Mouse (Mus musculus): Measurements from ENCODE around the gene Fgd3.

Fgd3 gene

DNA sequence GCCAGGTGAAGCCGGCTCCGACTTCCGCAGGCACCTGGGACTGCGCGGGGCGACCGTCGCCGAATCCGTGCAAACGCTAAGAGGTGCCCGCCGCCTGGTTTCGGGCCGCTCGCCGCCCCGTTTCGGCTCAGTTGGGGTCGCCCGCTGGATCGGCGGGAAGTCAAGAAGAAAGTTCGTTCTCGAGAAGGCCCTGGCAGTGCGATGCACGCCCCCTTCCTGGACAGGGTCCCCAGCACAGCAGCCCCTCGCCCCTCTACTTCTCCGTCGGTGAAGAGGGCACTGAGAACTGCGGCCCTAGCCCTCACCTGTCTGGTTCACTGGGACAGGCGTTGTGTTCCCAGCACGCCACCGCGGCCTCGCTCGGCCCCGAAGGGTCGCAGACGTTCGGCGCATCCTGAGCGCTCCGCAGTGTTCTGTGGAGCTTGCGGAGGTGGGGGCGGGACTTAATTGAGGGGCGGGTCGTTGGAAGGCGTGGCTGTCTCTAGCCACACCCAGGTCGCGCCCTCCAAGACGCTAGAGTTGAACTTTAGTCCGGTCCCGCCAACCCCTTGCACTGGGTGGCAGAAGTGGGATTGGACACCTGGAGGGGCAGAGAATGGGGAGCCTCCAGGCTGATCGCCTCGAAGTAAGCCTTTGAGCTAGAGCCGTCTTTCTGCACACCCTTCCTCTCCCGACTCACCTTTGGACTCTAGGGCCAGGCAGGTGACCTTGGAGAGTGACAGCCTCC lies 72.2 kb downstream of the Fgd3 start:
- DNase-seq, result peak; percentile 19

DNA sequence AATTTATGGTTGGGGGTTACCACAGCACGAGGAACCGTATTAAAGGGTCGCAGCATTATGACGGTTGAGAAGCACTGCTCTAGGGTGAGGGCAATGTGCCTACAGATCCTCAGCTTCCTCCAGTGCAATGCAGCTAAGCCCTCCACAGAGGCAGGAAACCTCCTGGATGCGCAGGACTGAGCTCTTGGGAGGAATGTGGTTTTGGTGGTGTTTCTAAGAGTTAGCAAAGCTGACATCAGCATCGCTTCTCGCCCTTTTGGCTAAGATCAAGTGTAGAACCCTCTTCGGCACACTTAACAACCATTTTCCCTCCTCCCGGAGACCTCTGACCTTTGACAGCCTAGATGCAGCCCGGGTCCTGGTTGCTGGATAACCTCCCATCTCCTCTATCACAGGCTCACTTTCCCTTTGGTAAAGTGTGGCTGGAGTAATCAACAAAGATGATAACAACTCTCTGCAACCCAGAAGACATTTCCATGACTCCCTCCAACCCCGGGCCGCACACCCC lies 72.8 kb downstream of the Fgd3 start:
- no peak for DNase-seq

DNA sequence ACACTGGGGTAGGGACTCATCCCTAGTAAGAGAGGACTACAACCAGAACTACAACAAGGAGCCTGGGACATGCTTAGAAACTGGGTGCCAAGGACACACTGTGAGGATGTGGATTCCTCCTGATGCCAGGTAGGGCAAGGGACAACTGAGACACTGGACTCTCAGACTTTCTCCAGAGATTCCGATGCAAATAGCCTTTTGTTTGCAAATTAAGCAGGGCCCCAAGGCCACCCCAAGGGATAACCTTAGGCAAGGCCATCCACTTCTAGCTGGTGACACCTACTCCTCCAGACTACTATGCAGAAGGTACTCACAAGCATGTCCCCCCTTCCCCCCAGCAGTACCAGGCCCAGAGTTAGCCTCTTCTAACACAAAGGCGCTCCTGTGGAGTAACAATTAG lies 73.5 kb downstream of the Fgd3 start:
- DNase-seq, result no peak

DNA sequence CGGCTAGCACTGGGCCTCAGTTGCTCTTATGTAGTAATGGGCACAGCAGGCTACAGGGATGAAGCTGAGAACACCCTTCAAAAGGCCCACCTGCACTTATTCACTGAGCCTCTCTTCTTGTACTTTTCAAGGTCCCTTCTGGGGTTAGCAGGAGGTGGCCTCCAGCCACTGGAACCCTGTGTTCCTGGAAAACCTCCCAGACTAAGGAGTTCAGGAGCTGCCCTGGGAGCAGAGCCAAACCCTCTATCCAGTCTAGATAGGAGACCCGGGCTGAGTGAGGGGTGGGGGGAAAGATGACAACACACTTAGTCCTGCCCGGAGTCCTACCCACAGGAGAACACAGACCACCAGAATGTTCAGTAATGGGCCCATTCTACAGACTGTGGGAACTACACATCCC lies 74.1 kb downstream of the Fgd3 start:
- no peak for DNase-seq

DNA sequence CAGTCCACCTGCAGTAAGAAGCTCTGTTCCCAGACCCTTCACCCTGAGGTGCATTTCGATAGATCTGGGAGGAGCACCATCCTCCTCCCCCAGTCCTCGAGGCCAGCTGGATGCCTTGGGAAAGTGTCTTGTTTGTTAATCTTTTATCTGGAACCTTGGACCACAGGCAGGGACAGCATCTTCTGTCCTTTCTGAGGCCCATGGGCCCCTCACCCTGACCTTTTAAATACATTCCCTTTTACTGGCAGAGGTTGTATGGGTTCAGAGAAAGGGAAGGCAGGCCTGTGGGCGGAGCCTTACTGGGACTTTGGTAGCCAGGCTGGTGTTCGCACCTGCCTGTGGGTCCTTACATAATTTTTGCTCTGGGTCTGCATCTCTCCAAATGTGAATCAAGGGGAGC lies 74.9 kb downstream of the Fgd3 start:
- no peak for DNase-seq

DNA sequence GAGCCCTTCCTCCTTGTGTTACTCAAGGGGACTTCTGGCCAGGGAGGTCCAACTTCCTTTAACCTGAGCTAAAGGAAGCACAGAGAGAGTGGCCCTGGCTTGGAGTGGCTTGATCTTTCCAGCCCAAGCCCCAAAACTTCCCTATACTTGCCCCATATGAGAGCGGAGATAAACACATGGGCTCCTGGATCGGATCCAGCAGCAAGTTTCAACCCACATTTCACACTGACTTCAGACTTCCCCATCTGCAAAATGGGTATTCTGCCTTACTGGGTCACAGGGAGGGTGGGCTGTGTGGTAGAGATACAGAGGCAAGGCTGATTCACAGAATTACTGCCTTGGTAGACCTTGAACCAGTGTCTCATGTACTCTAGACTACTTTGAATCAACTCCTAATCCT lies 76.6 kb downstream of the Fgd3 start:
- no peak for DNase-seq

DNA sequence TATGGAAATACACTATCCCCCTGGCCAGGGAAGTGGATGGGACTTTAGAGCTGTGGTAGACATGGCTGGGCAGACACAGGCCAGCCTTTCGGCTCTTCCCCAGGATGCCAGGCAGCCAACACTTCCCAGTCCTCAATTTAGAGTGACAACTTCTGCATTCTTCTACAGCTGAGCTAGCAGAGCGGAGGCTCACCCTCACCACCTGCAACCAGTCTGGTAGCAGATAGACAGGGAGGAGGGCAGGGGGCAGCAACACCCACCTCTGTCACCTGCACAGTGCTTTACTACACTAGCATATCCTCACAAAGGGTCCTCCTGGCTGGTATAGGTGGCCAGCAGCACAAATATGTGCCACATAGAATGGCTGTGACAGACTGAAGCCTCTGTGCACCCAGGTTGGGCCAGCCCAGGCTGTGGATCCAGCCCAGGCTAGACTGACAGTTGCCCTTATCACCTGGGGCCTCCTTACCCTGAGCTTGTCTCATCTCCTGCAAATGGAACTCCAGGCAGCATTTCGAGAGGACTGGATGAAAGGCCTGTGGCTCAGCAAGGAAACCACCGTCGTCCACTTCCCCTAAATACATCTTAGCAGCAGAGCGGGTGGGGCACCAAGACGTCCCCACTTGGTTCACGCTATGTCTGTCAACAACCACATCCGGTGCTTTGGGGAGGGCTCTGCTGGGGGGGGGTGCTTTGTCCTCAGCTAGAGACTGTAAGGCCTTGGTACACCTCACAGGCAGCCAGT lies 77.6 kb downstream of the Fgd3 start:
- peak; percentile 54 for DNase-seq

DNA sequence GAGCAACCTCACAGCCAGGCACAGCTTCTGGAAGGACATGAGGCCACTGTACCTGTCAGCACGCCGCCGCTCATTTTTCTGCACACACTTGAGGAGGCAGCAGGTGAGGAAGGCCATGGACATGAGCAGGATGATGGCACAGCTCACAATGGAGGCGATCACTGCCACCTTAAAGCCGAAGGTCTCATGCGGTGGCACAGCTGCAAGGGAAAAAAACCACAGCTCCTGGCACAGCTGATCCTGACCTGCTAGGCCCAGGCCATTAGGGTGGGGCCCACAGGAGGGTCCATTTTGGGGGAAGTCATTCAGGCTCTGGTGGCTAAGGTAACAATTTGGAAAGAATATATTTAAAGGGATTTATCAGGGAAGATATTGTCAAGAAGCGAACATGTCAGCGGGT lies 81.4 kb downstream of the Fgd3 start:
- no peak for DNase-seq

DNA sequence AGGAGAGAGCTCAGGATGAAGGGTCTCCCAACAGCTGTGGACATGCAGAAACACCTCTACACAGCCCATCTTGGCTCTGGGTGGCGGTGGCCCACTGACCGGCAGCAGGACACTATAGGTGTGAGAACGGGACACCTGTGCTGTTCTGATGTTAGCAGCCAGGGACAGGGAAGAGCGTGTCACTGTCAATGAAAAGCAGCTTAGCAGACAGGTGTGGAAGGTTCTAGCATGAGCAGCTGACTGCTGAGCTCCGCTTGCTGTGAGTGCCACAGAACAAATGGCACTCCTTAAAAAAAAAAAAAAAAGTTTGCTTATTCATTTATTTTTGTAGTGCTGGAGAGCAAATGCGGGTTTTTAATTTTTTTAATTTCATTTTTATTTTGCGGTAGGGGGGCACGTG lies 82.5 kb downstream of the Fgd3 start:
- DNase-seq, result no peak

DNA sequence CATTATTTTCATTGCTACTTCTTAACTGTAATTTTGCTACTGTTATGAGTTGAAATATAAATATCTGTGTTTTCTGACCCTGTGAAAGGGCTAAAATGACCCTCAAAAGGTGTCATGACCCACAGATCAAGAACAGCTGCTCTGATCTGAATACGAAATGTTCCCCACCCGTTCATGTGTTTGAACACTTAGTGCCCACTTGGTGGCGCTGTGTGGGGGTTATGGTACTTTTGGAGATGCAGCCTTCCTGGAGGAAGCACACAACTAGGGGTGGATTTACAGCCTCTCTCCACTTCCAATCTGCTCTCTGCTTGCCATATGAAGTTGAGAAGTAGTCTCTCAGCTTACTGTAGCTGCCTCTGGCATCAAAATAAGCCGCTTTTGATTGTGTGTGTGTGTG lies 85.4 kb downstream of the Fgd3 start:
- DNase-seq, result no peak

DNA sequence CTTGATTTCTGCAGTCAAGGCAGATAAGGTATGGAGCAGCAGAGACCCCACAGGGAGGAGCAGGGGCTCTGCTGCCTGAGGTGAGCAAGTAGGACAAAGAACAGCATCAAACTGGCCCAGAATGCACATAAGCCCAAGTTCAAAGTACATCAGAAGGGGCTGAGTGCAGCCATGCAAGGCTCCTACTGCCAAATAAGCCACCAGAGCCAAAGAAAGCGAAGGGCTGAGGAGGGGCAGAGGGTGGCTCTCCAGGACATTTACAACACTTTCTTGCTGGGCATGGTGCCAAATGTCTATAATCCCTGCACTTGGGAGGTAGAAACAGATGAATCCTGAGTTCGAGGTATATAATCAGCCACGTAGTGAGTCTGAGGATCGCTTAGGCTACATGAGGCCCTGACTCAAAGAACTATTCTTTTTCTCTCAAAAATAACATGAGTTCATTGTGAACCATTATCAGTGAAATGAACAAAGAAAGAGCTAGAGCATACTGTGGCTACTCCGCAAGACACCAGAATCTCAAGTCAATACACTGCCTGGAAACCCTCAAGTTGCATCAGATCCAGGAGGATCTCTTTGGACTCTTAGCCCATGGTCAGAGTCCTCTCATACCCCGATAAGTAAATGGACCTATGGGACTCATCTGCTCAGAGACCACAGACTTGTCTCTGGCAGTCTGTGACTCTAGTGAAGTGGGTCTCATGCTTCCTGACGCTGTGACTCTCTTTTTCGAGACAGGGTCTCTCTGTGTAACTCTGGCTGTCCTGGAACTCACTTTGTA lies 86.1 kb downstream of the Fgd3 start:
- no peak for DNase-seq

DNA sequence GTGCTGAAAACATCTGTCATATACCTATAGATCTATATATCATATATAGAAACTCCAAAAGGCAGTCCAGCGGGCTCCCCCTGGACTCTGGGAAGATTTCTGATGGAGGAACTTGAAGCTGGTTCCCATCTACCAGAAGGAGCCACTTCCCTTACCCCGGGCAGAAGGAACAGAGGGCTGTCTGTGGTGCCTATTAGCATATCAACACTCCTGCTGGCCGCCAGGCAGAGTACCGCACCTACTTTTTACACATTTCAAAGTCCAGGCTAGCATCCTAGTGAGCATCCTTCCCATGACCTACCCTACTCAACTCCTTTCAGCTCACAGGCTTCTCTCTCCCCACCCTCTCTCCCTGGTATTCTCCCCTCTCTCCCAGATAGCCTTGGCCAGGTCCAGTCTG lies 94.5 kb downstream of the Fgd3 start:
- no peak for DNase-seq

DNA sequence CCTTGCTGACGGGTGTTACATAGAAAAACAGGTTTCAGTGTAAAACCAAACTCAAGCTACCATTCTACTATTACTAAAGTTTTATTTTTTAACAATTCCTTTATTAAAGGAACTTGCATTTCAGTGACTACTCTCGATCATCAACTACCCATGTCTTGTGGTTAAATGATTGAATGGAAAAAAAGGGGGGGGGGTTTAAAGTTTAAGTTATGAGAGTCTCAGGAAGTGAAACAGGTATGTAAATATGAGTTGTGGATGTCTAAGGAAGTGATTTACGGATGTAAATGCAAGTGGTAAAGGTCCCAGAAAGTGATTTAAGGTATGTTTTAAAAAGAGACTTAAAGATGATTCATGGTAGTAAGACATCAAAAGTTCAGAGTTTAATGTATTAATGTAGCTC lies 95.0 kb downstream of the Fgd3 start:
- DNase-seq, result no peak

DNA sequence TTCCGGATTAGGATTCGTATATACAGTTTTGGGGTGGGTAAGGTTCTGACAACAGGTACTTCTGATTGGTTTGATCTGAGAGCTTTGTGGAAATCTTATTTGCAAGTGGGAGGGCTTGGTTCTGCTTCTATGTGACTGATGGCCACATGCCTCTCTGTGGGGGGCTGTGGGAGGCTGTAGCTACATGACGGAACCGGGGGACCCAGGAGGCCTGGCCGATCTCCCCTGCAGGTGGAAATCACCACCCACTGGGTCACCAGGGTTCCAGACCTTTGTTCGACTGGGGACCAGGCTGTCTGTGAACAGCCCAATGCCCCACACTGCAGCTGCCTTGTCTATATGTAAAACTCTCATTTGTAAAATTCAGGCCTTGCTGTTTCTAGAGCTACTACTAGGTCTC lies 95.4 kb downstream of the Fgd3 start:
- DNase-seq, result no peak

DNA sequence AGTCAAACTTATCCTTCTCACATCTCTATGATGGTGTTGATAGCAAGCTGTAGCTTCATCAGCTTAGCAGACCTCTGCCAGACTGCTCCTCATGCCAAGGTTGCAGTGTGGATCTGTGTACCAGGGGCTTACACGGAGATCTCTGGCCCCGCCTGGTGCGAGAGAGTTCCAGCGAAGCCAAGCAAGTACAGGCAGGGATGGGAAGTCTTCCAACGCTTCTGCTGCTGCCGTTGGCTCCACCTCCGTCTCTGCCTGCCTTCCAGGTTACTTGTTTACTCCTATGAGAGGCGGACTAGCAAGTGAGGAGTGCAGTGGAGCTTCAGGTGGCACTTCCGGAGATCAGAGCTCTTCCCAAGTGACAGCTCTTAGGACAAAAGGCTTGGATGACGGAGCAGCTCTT lies 95.8 kb downstream of the Fgd3 start:
- no peak for DNase-seq

DNA sequence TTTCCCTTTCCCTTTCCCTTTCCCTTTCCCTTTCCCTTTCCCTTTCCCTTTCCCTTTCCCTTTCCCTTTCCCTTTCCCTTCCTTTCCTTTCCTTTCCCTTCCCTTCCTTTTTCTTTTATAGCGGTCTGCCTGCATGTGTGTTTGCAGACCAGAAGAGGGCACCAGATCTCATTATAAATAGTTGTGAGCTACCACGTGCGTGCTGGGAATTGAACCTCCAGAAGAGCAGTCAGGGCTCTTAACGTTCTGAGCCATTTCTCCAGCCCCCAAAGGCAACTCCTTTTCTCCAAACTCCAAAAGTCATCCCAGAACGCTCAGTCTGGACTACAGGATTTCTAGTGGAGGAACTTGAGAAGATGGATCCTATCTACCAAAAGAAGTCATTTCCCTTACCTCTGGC lies 99.2 kb downstream of the Fgd3 start:
- no peak for DNase-seq

DNA sequence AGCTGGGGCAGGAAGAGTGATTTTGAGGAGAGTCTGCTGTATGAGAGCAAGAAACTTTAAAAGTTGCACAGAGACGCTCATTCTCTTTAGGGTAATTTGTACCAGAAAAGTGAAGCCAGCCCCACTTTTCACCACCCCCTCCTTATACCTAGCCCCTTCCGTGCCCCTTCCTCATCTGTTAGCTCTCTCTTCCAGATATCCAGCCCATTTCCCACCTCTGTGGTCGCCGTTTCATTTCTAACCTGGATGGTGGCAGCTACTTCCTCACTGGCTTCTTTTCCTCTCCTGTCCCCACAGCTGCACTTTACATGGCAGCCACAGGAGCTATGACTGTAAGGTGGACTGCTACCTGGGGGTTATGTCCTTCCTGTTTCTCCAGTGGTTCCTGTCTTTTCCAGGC lies 100.7 kb downstream of the Fgd3 start:
- no peak for DNase-seq

DNA sequence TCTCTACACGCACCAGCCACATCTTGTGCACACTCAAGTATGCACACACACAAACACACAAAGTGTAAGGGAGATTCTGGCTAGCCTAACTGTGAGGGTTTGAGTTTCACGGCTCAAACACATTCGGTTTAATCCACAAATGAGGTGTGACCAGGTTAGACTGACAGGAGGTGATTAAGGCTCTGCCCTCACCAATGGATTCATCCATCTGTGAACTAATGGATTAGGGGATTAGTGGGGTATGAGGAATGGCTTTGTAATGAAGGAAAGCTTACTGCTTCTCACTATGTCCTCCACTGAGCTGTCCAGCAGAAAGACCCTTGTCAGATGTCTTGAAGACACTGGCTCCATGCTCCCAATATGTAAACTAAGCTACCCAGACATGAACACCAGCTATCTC lies 101.5 kb downstream of the Fgd3 start:
- DNase-seq, result no peak

DNA sequence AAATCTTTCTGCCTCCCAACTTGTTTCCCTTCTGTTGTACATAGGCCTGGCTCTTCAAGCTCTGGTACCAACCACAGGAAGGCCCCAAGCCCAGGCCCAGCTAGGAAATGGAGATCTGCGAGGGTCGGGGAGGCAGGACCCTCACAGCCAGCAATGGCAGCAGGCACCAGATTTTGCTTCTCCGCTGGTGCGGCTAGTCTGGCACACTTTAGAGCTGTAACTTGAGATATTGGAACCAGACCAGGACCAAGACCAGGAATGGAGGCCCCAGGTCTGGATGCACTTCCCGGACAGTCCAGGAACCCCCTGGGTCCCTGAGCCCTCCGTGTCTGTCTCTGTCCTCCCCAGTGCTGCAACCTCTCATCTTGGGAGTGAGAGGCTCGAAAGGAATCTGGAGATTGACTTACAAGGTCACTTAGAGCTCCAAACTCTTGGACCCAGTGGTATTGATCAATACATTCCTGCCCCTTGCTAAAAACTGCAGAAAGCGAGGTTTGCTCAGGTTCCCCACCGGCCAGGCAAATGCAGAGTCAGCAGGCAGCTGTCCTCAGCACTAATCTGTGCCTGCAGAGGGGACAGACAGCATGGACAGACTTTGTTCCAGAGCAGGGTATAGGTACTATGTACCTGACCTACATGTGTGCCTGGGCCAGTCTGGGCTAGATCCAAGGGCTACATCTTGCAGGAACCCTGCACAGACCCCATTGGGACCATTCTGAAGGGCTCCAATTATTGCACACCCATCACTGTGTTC lies 103.1 kb downstream of the Fgd3 start:
- DNase-seq, result no peak

DNA sequence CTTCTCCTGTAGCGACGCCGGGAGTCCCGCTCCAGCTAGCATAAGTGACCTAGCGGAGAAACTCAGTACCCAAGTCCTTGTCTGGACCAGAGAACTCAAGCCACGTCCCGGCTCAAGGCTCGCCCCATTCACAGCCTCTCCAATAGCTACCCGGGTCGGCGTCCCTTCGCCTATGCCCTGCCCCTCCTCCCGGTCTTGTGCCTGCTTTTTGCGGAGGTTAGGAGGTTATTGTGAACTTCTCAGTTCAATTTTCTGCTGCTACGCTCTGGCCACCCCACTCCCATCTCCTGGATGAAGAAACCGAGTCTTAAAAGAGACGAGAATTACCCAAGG lies 103.9 kb downstream of the Fgd3 start:
- no peak for DNase-seq

DNA sequence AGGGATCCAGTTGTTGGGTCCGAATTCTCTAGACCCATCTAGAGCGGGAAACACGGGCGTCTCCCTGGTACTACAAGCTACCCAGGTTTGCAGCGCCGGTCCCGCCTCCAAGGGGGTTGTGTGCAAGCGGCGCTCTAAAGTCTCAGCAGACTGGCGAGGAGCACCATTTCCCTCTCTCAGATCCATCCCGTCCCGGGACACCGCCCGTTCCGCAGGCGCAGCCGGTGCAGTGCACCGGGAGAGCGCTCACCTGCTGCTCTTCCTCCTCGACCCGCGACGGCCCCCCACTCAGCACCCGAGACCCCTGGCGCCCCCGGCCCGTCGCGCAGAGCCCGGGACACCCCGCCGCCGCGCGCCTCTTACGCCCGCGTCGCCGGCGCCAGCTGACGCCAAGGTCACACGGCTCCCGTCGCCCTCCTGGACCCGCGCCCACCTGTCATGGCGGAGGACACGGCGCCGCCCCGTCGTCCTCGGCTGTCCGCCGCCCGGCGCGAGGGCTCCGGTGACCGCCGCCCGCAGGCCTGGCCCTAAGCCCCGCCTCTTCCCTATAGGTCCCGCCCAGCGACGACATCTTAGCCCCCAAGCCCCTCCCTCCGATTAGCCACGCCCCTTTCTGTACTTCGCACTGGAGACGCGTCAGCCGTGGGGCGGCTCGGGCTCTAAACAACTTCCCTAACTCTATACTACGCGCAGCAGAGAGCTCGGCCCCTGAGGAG lies 104.4 kb downstream of the Fgd3 start, which contains the start of gene Card19:
Gene Card19 (minus strand): TSS at position 534 of the 716 bp plus-strand sequence.
- DNase-seq, result peak; percentile 99

DNA sequence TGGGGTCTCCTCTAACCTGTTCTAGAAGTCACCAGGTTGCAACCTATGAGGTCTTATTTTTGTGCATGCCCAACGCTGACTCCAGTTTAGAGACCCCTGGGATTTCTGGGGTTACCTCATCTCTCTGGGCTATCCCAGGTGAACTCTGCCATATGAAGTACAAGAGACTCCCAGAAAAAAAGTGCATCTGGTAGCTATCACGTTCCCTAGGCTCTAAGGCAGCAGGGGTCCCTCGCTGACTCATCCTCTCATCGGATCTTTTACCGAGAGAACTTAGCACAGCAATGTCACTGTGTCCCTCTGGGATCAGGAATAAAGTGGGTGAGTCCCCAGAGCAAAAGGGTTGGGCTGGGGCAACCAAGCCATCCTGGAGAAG lies 105.0 kb downstream of the Fgd3 start:
- DNase-seq, result no peak

DNA sequence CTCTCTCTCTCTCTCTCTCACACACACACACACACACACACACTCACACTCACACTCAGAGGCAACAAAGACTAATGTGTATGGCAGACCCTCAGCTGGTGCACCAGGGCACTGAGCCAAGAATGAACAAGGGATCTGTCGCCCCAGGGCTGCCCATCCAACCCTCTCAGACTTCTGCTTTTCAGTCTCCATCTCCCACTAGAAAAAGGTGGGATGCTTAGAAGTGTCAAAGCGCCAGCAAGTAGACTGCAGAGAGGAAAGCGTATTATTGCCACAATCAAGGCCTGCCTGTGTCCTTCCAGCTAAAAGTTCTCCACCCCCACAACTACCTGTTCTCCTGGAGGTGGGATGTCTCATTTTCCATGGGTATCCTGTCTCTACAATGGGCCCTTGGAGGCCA lies 105.7 kb downstream of the Fgd3 start:
- no peak for DNase-seq

Data from lung, postnatal 10 days (tissue).